Mouse (Mus musculus): ENCODE data around the gene Lgr4.

DNA sequence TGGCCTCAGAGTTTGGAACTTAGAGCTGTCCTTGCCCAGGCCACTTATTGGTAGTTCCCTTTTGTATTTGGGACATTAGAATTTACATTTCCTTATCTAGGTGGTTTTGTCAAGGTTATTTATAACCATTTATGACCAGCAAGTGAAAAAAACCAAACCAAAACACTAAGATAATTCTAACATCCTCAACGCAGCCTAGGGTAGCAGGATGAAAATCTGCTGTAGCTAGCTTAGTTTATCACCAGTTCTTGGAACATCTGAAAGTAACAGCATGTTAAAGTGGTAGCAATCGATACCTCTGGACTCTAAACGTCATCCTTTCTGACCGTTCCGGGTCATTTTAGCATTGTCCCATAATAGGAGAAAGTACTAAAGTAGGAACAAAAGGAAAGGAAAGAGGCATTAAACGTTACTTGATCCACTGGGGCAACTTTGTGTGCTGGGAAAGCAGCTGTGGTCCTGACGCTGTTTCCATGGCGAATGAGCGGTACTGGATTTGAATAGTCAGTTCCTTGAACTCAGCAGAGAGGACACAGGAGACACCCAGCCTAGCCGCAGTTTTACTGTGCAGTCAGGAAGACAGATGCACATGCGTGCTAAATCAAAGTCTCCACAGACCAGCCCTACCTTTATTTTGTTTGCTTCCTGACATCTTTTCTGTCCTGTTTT lies 42.1 kb downstream of the Lgr4 start:
- TF ChIP-seq CTCF (IDR thresholded peaks at IDR 0.05 in 2 of 3, conservative IDR thresholded peaks at IDR 0.05 in 1 of 3; ENCODE audit: control insufficient read depth in 1 of 3, insufficient read depth in 1 of 3, low read depth in 2 of 3, low read length in 3 of 3, poor library complexity in 1 of 3, severe bottlenecking in 1 of 3) (no peak), CHD1 (IDR thresholded peaks at IDR 0.05; ENCODE audit: low read depth, low read length) (no peak), POLR2A (IDR thresholded peaks at IDR 0.05; ENCODE audit: control insufficient read depth in 1 of 2, insufficient read depth in 1 of 2, low read depth in 1 of 2, low read length in 2 of 2, poor library complexity in 1 of 2) (no peak), TCF12 (IDR thresholded peaks at IDR 0.05; ENCODE audit: low read depth, low read length) (no peak)

Data from MEL (cell line).